Mouse (Mus musculus): Measurements from ENCODE around the gene Serpinb2. TPM values are rescaled to one million over a fixed set of nuclear protein-coding genes. Genes with fewer than 3 reads are reported as not detected.

The Serpinb2 gene
- polyA plus RNA-seq (2012; rRNA removed), result 0.23 and 0.47 TPM in 2 replicates

GRCm38 (mm10) chr1:107511252-107511651 lies at the start of gene Serpinb2:
Gene Serpinb2, plus strand, starts transcription at chr1:107511423.
- DNase-seq (ENCODE audit: low read depth), result no peak

GRCm38 (mm10) chr1:107479909-107480308 lies 31.3 kb upstream of the Serpinb2 start:
- no peak for DNase-seq (ENCODE audit: low read depth)

- no peak for DNase-seq (ENCODE audit: low read depth)
These were observed 29.8 kb upstream of the Serpinb2 start for GRCm38 (mm10) chr1:107481452-107481851.

- no peak for DNase-seq (ENCODE audit: low read depth)
These were observed 21.6 kb upstream of the Serpinb2 start for GRCm38 (mm10) chr1:107489577-107489976.

GRCm38 (mm10) chr1:107496789-107497188 lies 14.4 kb upstream of the Serpinb2 start:
- no peak for DNase-seq (ENCODE audit: low read depth)

GRCm38 (mm10) chr1:107502025-107502424 lies 9.2 kb upstream of the Serpinb2 start:
- DNase-seq (ENCODE audit: low read depth), result no peak

- DNase-seq (ENCODE audit: low read depth), result no peak
These were observed 7.9 kb upstream of the Serpinb2 start for GRCm38 (mm10) chr1:107503294-107503693.

GRCm38 (mm10) chr1:107505898-107506562 lies 5.2 kb upstream of the Serpinb2 start:
- DNase-seq (ENCODE audit: low read depth), result no peak

- DNase-seq (ENCODE audit: low read depth), result no peak
These were observed 1.2 kb downstream of the Serpinb2 start for GRCm38 (mm10) chr1:107512194-107513138.

GRCm38 (mm10) chr1:107513530-107513929 lies 2.3 kb downstream of the Serpinb2 start:
- DNase-seq (ENCODE audit: low read depth), result no peak

GRCm38 (mm10) chr1:107515839-107516498 lies 4.7 kb downstream of the Serpinb2 start:
- DNase-seq (ENCODE audit: low read depth), result no peak

- no peak for DNase-seq (ENCODE audit: low read depth)
These were observed 14.4 kb downstream of the Serpinb2 start for GRCm38 (mm10) chr1:107525592-107525991.

- DNase-seq (ENCODE audit: low read depth), result peak; percentile 19
These were observed 17.3 kb downstream of the Serpinb2 start for GRCm38 (mm10) chr1:107528325-107529078.

GRCm38 (mm10) chr1:107529365-107530052 lies 18.3 kb downstream of the Serpinb2 start:
- DNase-seq (ENCODE audit: low read depth), result no peak

- DNase-seq (ENCODE audit: low read depth), result no peak
These were observed 22.5 kb downstream of the Serpinb2 start for GRCm38 (mm10) chr1:107533736-107534135.

GRCm38 (mm10) chr1:107537435-107537834 lies 26.2 kb downstream of the Serpinb2 start:
- no peak for DNase-seq (ENCODE audit: low read depth)

- no peak for DNase-seq (ENCODE audit: low read depth)
These were observed 48.3 kb downstream of the Serpinb2 start for GRCm38 (mm10) chr1:107559494-107559893.

- no peak for DNase-seq (ENCODE audit: low read depth)
These were observed 50.9 kb downstream of the Serpinb2 start for GRCm38 (mm10) chr1:107562110-107562509.

GRCm38 (mm10) chr1:107565644-107566043 lies 54.4 kb downstream of the Serpinb2 start:
- no peak for DNase-seq (ENCODE audit: low read depth)

GRCm38 (mm10) chr1:107576094-107576493 lies 64.9 kb downstream of the Serpinb2 start:
- DNase-seq (ENCODE audit: low read depth), result no peak

GRCm38 (mm10) chr1:107577514-107577913 lies 66.3 kb downstream of the Serpinb2 start:
- DNase-seq (ENCODE audit: low read depth), result no peak

Data from gonadal fat pad, adult 2 months (tissue).